Mouse (Mus musculus) MEL (cell line): Measurements from ENCODE around the gene Hoxc9. TPM values are rescaled to one million over a fixed set of nuclear protein-coding genes. Genes with fewer than 3 reads are reported as not detected.

Experiments used
- DNase-seq: peaks from one replicate; pipeline ENCODE4 v3.0.0; 2011; ENCODE audit warnings: low read depth, low spot score
- H3K27ac ChIP-seq: 2 replicates; pipeline ENCODE4 v1.5.1; 2012; ENCODE audit warnings: low read depth, mild to moderate bottlenecking, control low read depth, low read length, moderate library complexity; ENCODE audit not compliant: control insufficient read depth
- H3K27me3 ChIP-seq, 2 experiments: fragments of 150-350 bp in 1 of 2; sonication (generic) in 1 of 2; 2 replicates each; pipeline ENCODE4 v1.6.1; 2012; ENCODE audit warnings: low read length in 2 of 2, mild to moderate bottlenecking in 2 of 2, improper control_type of control experiment in 1 of 2, moderate library complexity in 1 of 2; ENCODE audit not compliant: insufficient read depth in 2 of 2, control insufficient read depth in 1 of 2
- H3K36me3 ChIP-seq, 2 experiments: 2 replicates each; pipeline ENCODE4 v1.6.1; 2012 to 2014; ENCODE audit warnings: low read length in 2 of 2, improper control_type of control experiment in 1 of 2, inconsistent platforms in 1 of 2, mild to moderate bottlenecking in 1 of 2; ENCODE audit not compliant: insufficient read depth in 2 of 2, control insufficient read depth in 1 of 2
- H3K4me1 ChIP-seq, 2 experiments: fragments of 150-350 bp in 1 of 2; sonication (generic) in 1 of 2; 2 replicates each; pipeline ENCODE4 v1.6.1; 2012; ENCODE audit warnings: low read length in 2 of 2, improper control_type of control experiment in 1 of 2, mild to moderate bottlenecking in 1 of 2; ENCODE audit not compliant: insufficient read depth in 2 of 2, control insufficient read depth in 1 of 2
- H3K4me3 ChIP-seq, 2 experiments: fragments of 150-350 bp in 1 of 2; sonication (generic) in 1 of 2; 2 replicates each; pipeline ENCODE4 v1.5.1; 2012; ENCODE audit warnings: low read depth in 2 of 2, low read length in 2 of 2, mild to moderate bottlenecking in 2 of 2, moderate library complexity in 2 of 2, control low read depth in 1 of 2, improper control_type of control experiment in 1 of 2; ENCODE audit not compliant: control insufficient read depth in 1 of 2, insufficient read depth in 1 of 2
- H3K79me2 ChIP-seq: 2 replicates; pipeline ENCODE4 v1.6.1; 2012; ENCODE audit warnings: mild to moderate bottlenecking, low read length, moderate library complexity; ENCODE audit not compliant: control insufficient read depth, poor library complexity, insufficient read depth
- H3K9ac ChIP-seq: 2 replicates; pipeline ENCODE4 v1.6.1; 2012; ENCODE audit warnings: low read depth, mild to moderate bottlenecking, control low read depth, low read length, moderate library complexity; ENCODE audit not compliant: control insufficient read depth, poor library complexity, severe bottlenecking
- H3K9me3 ChIP-seq: fragments of 150-350 bp; sonication (generic); replicated peaks from 2 replicates; pipeline ENCODE4 v1.6.1; 2012; ENCODE audit warnings: mild to moderate bottlenecking, low read length, improper control_type of control experiment, moderate library complexity; ENCODE audit not compliant: insufficient read depth
- BHLHE40 ChIP-seq: IDR thresholded peaks from 2 replicates; pipeline ENCODE4 v1.6.1; 2012; ENCODE audit warnings: low read depth, mild to moderate bottlenecking, inconsistent platforms, low read length, improper control_type of control experiment, borderline replicate concordance
- CHD1 ChIP-seq: IDR thresholded peaks from 2 replicates; pipeline ENCODE4 v1.6.1; 2012; ENCODE audit warnings: low read depth, mild to moderate bottlenecking, inconsistent platforms, low read length, improper control_type of control experiment
- E2F4 ChIP-seq: IDR thresholded peaks from 2 replicates; pipeline ENCODE4 v1.6.1; 2011; ENCODE audit warnings: low read depth, low read length, improper control_type of control experiment, borderline replicate concordance
- ELF1 ChIP-seq: IDR thresholded peaks from 2 replicates; pipeline ENCODE4 v1.6.1; 2014; ENCODE audit warnings: low read depth, mild to moderate bottlenecking, inconsistent platforms, low read length, improper control_type of control experiment, moderate library complexity
- ETS1 ChIP-seq: IDR thresholded peaks from 2 replicates; pipeline ENCODE4 v1.6.1; 2012; ENCODE audit warnings: low read depth, mild to moderate bottlenecking, inconsistent platforms, low read length, improper control_type of control experiment, moderate library complexity
- GATA1 ChIP-seq: IDR thresholded peaks from 2 replicates; pipeline ENCODE4 v1.6.1; 2011; ENCODE audit warnings: low read depth, low read length, improper control_type of control experiment
- HCFC1 ChIP-seq: IDR thresholded peaks from 2 replicates; pipeline ENCODE4 v1.6.1; 2012; ENCODE audit warnings: low read depth, mild to moderate bottlenecking, inconsistent platforms, low read length, improper control_type of control experiment, moderate library complexity
- KAT2A ChIP-seq: conservative IDR thresholded peaks from 2 replicates; pipeline ENCODE4 v1.6.1; 2012; ENCODE audit warnings: low read depth, low read length, improper control_type of control experiment, inconsistent platforms
- MEF2A ChIP-seq: IDR thresholded peaks from 2 replicates; pipeline ENCODE4 v1.6.1; 2014; ENCODE audit warnings: low read depth, mild to moderate bottlenecking, inconsistent platforms, low read length, improper control_type of control experiment; ENCODE audit not compliant: poor library complexity, insufficient replicate concordance, severe bottlenecking; ENCODE audit errors: extremely low read depth
- MXI1 ChIP-seq: IDR thresholded peaks from 2 replicates; pipeline ENCODE4 v1.6.1; 2011; ENCODE audit warnings: mild to moderate bottlenecking, low read depth, low read length, improper control_type of control experiment
- POLR2AphosphoS2 ChIP-seq: IDR thresholded peaks from 2 replicates; pipeline ENCODE4 v1.6.1; 2011; ENCODE audit warnings: low read length, improper control_type of control experiment
- RCOR1 ChIP-seq: IDR thresholded peaks from 2 replicates; pipeline ENCODE4 v1.6.1; 2012; ENCODE audit warnings: low read depth, mild to moderate bottlenecking, inconsistent platforms, low read length, improper control_type of control experiment
- SIN3A ChIP-seq: IDR thresholded peaks from 2 replicates; pipeline ENCODE4 v1.6.1; 2012; ENCODE audit warnings: low read length, improper control_type of control experiment, inconsistent platforms
- SMC3 ChIP-seq: IDR thresholded peaks from 2 replicates; pipeline ENCODE4 v1.6.1; 2011; ENCODE audit warnings: low read depth, low read length, improper control_type of control experiment
- TAL1 ChIP-seq: IDR thresholded peaks from 2 replicates; pipeline ENCODE4 v1.6.1; 2012; ENCODE audit warnings: mild to moderate bottlenecking, inconsistent platforms, low read length, moderate library complexity, mixed read lengths
- TCF12 ChIP-seq: IDR thresholded peaks from 2 replicates; pipeline ENCODE4 v1.6.1; 2014; ENCODE audit warnings: low read depth, mild to moderate bottlenecking, inconsistent platforms, low read length, improper control_type of control experiment, moderate library complexity
- UBTF ChIP-seq: IDR thresholded peaks from 2 replicates; pipeline ENCODE4 v1.6.1; 2012; ENCODE audit warnings: low read depth, mild to moderate bottlenecking, inconsistent platforms, low read length, improper control_type of control experiment, moderate library complexity, borderline replicate concordance; ENCODE audit not compliant: insufficient read depth
- USF2 ChIP-seq, 2 experiments: IDR thresholded peaks; 2 replicates each; pipeline ENCODE4 v1.6.1; 2011 to 2012; ENCODE audit warnings: improper control_type of control experiment in 2 of 2, low read length in 2 of 2, borderline replicate concordance in 1 of 2, inconsistent platforms in 1 of 2, low read depth in 1 of 2, mild to moderate bottlenecking in 1 of 2; ENCODE audit not compliant: insufficient read depth in 1 of 2
- ZC3H11A ChIP-seq: IDR thresholded peaks from 2 replicates; pipeline ENCODE4 v1.6.1; 2012; ENCODE audit warnings: low read depth, mild to moderate bottlenecking, inconsistent platforms, low read length, improper control_type of control experiment
- ZKSCAN1 ChIP-seq: IDR thresholded peaks from 2 replicates; pipeline ENCODE4 v1.6.1; 2012; ENCODE audit warnings: low read depth, mild to moderate bottlenecking, inconsistent platforms, low read length, improper control_type of control experiment, moderate library complexity
- ZMIZ1 ChIP-seq: IDR thresholded peaks from 2 replicates; pipeline ENCODE4 v1.6.1; 2012; ENCODE audit warnings: low read depth, mild to moderate bottlenecking, inconsistent platforms, low read length, improper control_type of control experiment, moderate library complexity
- ZNF384 ChIP-seq: IDR thresholded peaks from 2 replicates; pipeline ENCODE4 v1.6.1; 2012; ENCODE audit warnings: low read depth, mild to moderate bottlenecking, inconsistent platforms, low read length, improper control_type of control experiment
- polyA plus RNA-seq, 2 experiments: library from polyadenylated mRNA; stranded (reverse) in 1 of 2; unstranded in 1 of 2; fragments of >175 nt in 1 of 2; fragments of >200 nt in 1 of 2; gene quantifications; 2 replicates each; pipeline versions ENCODE4 v1.2.1 to v1.2.4; 2012; ENCODE audit warnings: low replicate concordance in 2 of 2, low read depth in 1 of 2; ENCODE audit not compliant: insufficient read length in 2 of 2, insufficient read depth in 1 of 2, missing spikeins in 1 of 2
- total RNA-seq: library from RNA; depleted of rRNA; stranded (reverse); fragments of 300-350 nt; gene quantifications from 2 replicates; pipeline ENCODE4 v1.2.3, GENCODE M21; 2012

Hoxc9 gene
- total and polyA plus RNA-seq, 3 experiments = 4.1 to 400 (median 9.5) TPM

GRCm38 (mm10) chr15:102961728-102962127 is 14.5 kb upstream of the Hoxc9 start:
- Histone ChIP-seq H3K36me3 (no peaks in the 10 kb centered on the region; a peak in 2 of 4 replicates), H3K27ac (no peak overlapping the region), H3K4me1 (0 out of 4 replicates have a peak, but pooled peaks cover 0 to 4% of the 10 kb centered on the region in 2 experiments), H3K4me3 (no peak overlapping the region; a peak in 1 of 4 replicates), H3K9me3 (no peaks in the 10 kb centered on the region), H3K27me3 (peaks cover 29 to 52% of the 10 kb centered on the region in 2 experiments), H3K9ac (no peak overlapping the region), H3K79me2 (peaks cover under 1% of the 10 kb centered on the region)
- TF ChIP-seq KAT2A (no peak), SMC3 (peak; percentile 3; the same call in 1 of the 2 replicates), CHD1 (no peak), MXI1 (no peak), ZKSCAN1 (no peak), POLR2AphosphoS2 (no peak), SIN3A (no peak), TAL1 (no peak), USF2 (IDR thresholded peaks at IDR 0.05; ENCODE audit: borderline replicate concordance in 1 of 2, insufficient read depth in 1 of 2, low read depth in 1 of 2, low read length in 2 of 2) (no peak), ZC3H11A (0 out of 2 replicates have a peak, but pooled peaks have one; percentile 3), TCF12 (0 out of 2 replicates have a peak, but pooled peaks have one; percentile 6), ETS1 (no peak), BHLHE40 (no peak), ELF1 (no peak), GATA1 (no peak), UBTF (no peak), ZMIZ1 (no peak), MEF2A (no peak), HCFC1 (no peak), RCOR1 (no peak), ZNF384 (no peak), E2F4 (no peak)
- DNase-seq = no peak
